Mouse (Mus musculus) layer of hippocampus, adult 11-12 months (tissue): ENCODE measurements around the gene Coch.
"Not testable (repeated sequence)": the region's sequence is repeated elsewhere in the genome, so short reads cannot be mapped to it uniquely, and the experiment has no call there.

ENCODE experiments used
- DNase-seq: peaks from one replicate; pipeline ENCODE4 v3.0.0; 2022; ENCODE audit warnings: low spot score

Coch gene

GRCm38 (mm10) chr12:51593229-51594029, at the start of gene Coch:
Gene Coch, plus strand, starts transcription at chr12:51593341.
- DNase-seq = no peak

DNA sequence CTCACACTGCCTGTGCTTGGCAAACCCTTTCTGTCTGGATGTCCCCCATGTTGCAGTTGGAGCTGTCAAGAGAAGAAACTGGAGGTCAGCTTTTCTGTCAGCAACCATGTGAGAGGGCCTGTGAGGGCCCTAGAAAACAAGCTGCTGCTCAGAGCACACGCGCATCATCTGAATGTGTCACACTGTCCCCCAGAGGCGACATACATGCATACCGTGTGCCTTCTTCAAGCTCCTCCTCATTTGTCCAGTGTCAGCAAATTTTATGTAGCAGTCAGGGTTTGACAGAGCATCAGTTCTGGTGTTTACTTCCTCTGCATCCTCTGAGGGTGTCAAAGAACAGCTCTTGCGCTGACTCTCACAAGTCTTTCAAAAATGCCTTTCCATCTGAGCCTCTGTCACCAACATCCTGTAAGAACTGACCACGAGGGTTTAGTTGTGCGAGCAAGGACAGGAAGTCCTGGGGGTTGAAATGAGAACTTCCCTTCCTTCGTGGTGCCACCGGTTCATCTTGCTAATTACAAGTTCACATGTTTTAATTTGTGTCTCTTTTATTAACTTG, 49.7 kb upstream of the Coch start:
- no peak for DNase-seq

GRCm38 (mm10) chr12:51555041-51555440, 38.1 kb upstream of the Coch start:
- DNase-seq = no peak

GRCm38 (mm10) chr12:51561416-51561815, 31.7 kb upstream of the Coch start:
- no peak for DNase-seq

GRCm38 (mm10) chr12:51567225-51567624, 25.9 kb upstream of the Coch start:
- DNase-seq = no peak

DNA sequence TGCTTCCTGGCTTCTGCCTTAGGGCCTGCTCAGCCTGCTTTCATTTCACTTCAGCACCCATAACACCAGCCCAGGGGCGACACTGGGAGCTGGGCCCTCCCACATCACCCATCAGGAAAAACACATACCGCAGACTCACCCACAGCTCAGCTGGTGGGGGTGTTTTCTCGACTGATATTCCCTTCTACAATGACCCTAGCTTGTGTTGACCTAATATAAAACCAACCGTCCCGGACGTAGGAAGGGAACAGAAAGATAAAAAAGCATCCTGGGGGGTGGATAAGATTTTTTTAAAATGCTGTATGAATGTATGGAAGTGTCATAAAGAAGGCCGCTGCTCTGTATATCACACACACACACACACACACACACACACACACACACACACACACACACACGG, 23.7 kb upstream of the Coch start:
- no peak for DNase-seq

DNA sequence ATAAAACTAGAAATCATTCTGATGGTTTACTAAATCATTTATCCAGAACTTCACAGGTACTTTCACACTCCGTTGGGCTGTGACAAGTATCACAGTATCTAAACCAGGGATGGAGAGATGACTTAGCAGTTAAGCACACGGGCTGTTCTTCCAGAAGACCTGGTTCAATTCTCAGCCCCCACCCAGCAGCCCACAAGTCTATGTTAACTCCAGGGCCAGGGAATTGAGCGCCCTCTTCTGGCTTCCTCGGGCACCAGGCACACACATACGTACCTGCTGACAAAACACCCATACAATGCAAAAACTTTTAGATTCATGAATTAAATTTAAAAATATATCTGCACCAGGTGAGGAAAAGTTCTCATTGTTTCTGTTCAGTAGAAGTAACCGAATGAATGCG, 23.2 kb upstream of the Coch start:
- DNase-seq = no peak

DNA sequence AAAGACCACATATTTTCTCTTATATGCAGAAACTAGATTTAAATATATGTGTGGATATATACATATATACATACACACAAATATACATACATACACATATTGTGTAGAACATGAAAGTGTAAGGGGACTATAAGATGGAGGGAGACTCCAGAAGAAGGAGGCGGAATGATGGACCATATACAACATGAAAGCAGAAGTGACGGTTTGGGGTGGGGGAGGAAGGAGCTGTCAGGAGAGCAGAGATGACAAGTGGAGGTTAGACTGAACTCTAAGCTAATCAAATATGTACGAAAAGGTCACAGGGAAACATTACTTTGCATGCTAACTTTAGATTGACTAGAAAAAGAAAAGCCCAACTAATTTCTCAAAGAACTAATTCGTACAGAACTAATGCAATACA, 20.5 kb upstream of the Coch start:
- DNase-seq = no peak

- not testable (repeated sequence) for DNase-seq
Measured at GRCm38 (mm10) chr12:51577816-51578215, 15.3 kb upstream of the Coch start.

GRCm38 (mm10) chr12:51589263-51589662, 3.9 kb upstream of the Coch start:
- DNase-seq = no peak

DNA sequence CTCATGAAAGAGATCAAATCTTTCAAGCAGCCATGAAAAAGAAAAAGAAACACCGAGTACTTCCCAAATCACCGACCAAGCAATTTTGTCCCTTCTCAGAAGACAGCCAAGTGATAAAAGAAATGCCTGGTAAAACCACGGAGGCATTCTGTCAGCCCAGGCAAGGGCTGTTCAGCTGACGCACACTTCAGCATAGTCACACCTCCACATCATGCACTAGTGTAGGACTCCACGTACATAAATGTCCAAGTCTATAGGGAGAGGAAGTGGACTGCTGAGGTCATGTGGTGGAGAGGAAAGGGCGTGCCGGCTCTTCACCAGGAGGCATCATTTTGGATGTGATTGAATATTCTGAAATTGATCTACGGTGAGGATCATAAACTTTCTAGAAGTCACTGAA, 1.2 kb upstream of the Coch start:
- DNase-seq = no peak

- DNase-seq = no peak
Measured at GRCm38 (mm10) chr12:51592888-51593228, 283 bp upstream of the Coch start.

- no peak for DNase-seq
Measured at GRCm38 (mm10) chr12:51594030-51594470, 909 bp downstream of the Coch start.

DNA sequence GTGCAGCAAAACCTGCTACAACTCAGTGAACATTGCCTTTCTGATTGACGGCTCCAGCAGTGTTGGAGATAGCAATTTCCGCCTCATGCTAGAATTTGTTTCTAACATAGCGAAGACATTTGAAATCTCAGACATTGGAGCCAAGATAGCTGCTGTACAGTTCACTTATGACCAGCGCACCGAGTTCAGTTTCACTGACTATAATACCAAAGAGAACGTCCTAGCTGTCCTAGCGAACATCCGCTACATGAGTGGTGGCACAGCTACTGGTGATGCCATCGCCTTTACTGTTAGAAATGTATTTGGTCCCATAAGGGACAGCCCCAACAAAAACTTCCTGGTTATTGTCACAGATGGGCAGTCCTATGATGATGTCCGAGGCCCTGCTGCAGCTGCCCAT, 10.2 kb downstream of the Coch start:
- DNase-seq = no peak

DNA sequence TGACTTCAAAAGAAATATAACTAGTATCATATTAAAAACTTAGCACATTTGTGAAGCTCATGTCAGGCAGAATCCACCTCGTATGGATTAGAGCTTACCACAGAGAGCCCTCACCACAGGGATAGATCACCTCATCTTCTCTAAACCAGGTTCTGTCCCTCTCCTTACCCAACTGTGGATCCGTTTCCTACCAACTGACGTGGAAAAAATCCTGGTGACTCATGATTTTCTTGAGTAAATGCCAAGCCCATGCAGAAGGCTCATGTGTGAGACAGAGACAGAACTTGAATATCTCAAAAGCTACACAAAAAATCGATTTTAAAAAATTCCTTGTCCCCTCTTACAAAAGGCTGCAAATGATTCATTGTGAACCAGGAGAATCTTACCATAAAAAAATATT, 13.0 kb downstream of the Coch start:
- no peak for DNase-seq

DNA sequence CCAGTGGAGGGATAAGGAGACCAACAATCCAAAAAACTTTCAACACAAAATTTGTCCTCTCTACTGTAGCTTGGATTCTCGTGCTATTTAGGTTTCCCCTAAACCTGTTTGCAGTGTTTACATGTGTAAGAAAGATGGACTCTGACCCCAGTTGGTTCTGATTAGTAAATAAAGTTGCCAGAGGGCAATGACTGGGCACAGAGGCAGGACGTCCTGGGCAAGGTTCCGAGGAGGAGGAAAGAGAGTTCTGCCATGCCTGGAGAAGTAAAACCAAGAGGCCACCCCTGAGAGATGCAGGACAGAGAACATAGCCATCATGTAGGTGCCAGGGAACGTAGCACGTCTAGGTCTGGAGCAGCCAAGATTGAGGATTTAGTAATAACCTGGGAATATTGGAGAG, 19.2 kb downstream of the Coch start:
- no peak for DNase-seq

- no peak for DNase-seq
Measured at GRCm38 (mm10) chr12:51620572-51620971, 27.4 kb downstream of the Coch start.

GRCm38 (mm10) chr12:51621161-51621560, 28.0 kb downstream of the Coch start:
- DNase-seq = no peak

DNA sequence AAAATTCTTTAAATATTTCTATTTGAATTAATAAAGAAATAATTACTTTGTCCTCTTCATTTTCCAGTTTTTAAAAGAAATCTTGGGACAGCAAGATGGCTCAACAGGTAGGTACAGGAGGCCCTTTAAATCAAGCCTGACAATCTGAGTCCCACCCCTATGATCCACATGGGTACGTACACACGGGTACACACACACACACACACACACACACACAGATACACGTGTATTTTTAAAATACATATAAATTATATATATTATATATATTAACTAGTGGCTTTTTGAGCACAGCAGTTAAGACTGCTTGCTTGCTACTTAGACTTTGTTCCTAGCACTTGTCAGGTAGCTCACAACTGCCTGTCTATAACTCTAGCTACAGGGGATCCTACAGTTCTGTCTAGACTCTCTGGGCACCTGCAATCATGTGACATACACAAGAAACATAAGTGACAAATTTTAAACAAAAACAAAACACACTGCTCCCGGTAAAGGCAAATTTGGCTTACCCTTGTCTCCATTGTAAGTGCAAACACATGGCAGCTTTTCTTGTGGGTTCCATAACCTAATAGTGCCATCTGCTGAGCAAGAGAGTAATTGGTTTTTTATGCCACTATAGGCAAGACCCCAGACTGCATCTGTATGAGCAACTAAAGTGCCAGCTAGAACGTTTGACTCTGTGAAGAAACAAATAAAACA, 29.7 kb downstream of the Coch start:
- no peak for DNase-seq

GRCm38 (mm10) chr12:51623366-51623694, 30.2 kb downstream of the Coch start:
- DNase-seq = no peak

- DNase-seq = no peak
Measured at GRCm38 (mm10) chr12:51633481-51633880, 40.3 kb downstream of the Coch start.

- DNase-seq = no peak
Measured at GRCm38 (mm10) chr12:51636260-51636659, 43.1 kb downstream of the Coch start.

DNA sequence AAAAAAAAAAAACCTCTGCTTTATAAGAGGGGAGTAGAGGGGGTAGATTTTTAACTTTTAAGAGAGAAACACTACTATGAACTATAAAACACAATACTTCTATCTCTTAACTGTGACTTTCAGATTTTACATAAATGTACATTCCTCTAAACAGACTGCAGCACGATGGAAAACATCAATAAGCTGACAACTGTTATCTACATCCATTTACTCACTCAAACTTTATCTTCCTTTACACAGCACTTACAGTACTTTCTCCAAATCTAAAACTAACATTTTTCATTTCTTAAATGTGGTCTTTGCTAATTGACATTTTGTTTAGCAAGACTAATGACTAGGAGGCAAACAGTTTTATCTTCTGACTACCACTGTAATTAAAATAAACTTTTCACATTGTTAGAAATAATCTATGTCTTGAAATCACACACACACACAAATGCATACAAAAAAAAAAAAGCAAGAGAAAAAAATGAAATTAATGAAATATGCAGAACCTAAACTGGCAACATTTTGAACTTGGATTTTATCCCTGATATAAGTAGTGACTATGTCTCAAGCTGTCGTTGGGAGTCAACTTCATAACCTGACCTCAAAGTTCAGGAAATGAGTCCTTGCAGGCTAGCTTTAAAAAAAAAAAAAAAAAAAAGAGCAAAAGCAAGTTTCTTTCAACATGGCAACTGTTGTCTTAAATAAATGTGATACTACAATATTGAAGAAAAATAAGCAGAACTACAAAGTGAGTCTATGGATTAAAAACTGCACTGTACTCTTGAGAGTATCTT, 43.7 kb downstream of the Coch start:
- DNase-seq = no peak
